7 mouse cellular contexts compared by ENCODE assay signal in genomic region chr2:138256411-138256810, GRCm38 (mm10). TPM values are rescaled to one million over a fixed set of nuclear protein-coding genes. Genes with fewer than 3 reads are reported as not detected.
DNase-seq lines count a peak whose midpoint lies in the region; ATAC-seq and TF ChIP-seq lines count a peak whose summit lies in the region.

Btbd3 (plus strand) TSS chr2:138256565.

- DNase-seq in embryonic facial prominence, embryonic 14.5 days (ENCODE audit: low spot score), result peak; percentile 97
- peak; percentile 96 for DNase-seq in heart, adult 9 months (ENCODE audit: low spot score in 2 of 2)
- peak; percentile 95 for DNase-seq in limb, embryonic 14.5 days (ENCODE audit: low spot score)
- peak; percentile 57 to 67 for DNase-seq in spleen, postnatal 4 days (ENCODE audit: low spot score in 2 of 2)

- no peak; the same call in 1 of the 2 replicates for TF ChIP-seq POLR2A in bone marrow macrophage, adult 2 months (IDR thresholded peaks at IDR 0.05; ENCODE audit: borderline replicate concordance, low read depth, low read length)
- peak; percentile 78; the same call in 1 of the 2 replicates for TF ChIP-seq POLR2A in limb, embryonic 14.5 days (IDR thresholded peaks at IDR 0.05; ENCODE audit: borderline replicate concordance, extremely low read depth, insufficient read depth, insufficient read length)

- TF ChIP-seq CTCF in bone marrow macrophage, adult 2 months (IDR thresholded peaks at IDR 0.05; ENCODE audit: low read depth, low read length), result no peak

- peak within 1 kb of the TSS; percentile 75 for H3K4me2 ChIP-seq in embryonic facial prominence, embryonic 14.5 days (ENCODE audit: low read depth, low read length)
- H3K4me2 ChIP-seq in kidney, embryonic 15.5 days, result peak within 1 kb of the TSS; percentile 61
- peak within 1 kb of the TSS; percentile 71 for H3K4me2 ChIP-seq in limb, embryonic 14.5 days (replicated peaks; ENCODE audit: low read depth, low read length, severe bottlenecking)
- H3K4me2 ChIP-seq in midbrain, embryonic 15.5 days, result peak within 1 kb of the TSS; percentile 77

- H3K27ac ChIP-seq in bone marrow macrophage, adult 2 months (ENCODE audit: insufficient read depth, low read depth, low read length), result 0 out of 2 replicates have a peak within 1 kb of the TSS, but pooled peaks have one; percentile 33
- H3K27ac ChIP-seq in embryonic facial prominence, embryonic 14.5 days (replicated peaks; ENCODE audit: low read depth, low read length), result peak within 1 kb of the TSS; percentile 94
- peak within 1 kb of the TSS; percentile 95 for H3K27ac ChIP-seq in kidney, embryonic 15.5 days
- H3K27ac ChIP-seq in limb, embryonic 14.5 days (replicated peaks; ENCODE audit: low read depth, low read length), result peak within 1 kb of the TSS; percentile 96
- H3K27ac ChIP-seq in midbrain, embryonic 15.5 days, result peak within 1 kb of the TSS; percentile 96

- peaks cover 6% of the 10 kb centered on the region; the same call in 1 of the 2 replicates for H3K4me1 ChIP-seq in bone marrow macrophage, adult 2 months (ENCODE audit: control insufficient read depth, insufficient read depth, low read length)
- peaks cover 14% of the 10 kb centered on the region; the same call in 1 of the 2 replicates for H3K4me1 ChIP-seq in embryonic facial prominence, embryonic 14.5 days (ENCODE audit: control insufficient read depth, insufficient read depth, low read length)
- H3K4me1 ChIP-seq in kidney, embryonic 15.5 days, result peaks cover 37% of the 10 kb centered on the region
- H3K4me1 ChIP-seq in limb, embryonic 14.5 days (ENCODE audit: control insufficient read depth, insufficient read depth, low read length), result peaks cover 14% of the 10 kb centered on the region
- H3K4me1 ChIP-seq in midbrain, embryonic 15.5 days, result peaks cover 25% of the 10 kb centered on the region

- no peaks in the 10 kb centered on the region for H3K9me3 ChIP-seq in embryonic facial prominence, embryonic 14.5 days (ENCODE audit: control insufficient read depth, low read length)
- H3K9me3 ChIP-seq in kidney, embryonic 15.5 days (replicated peaks), result no peaks in the 10 kb centered on the region
- no peaks in the 10 kb centered on the region for H3K9me3 ChIP-seq in limb, embryonic 14.5 days (ENCODE audit: control insufficient read depth, low read length)
- H3K9me3 ChIP-seq in midbrain, embryonic 15.5 days, result no peaks in the 10 kb centered on the region

- H3K4me3 ChIP-seq in bone marrow macrophage, adult 2 months (ENCODE audit: insufficient read depth, low read length), result peak within 1 kb of the TSS; percentile 100
- H3K4me3 ChIP-seq in embryonic facial prominence, embryonic 14.5 days (ENCODE audit: low read depth, low read length), result peak within 1 kb of the TSS; percentile 97
- peak within 1 kb of the TSS; percentile 94 for H3K4me3 ChIP-seq in kidney, embryonic 15.5 days (replicated peaks)
- peak within 1 kb of the TSS; percentile 98 for H3K4me3 ChIP-seq in limb, embryonic 14.5 days (replicated peaks; ENCODE audit: low read length)
- H3K4me3 ChIP-seq in midbrain, embryonic 15.5 days, result peak within 1 kb of the TSS; percentile 66

- 0% methylated on average over 28 of the region's 39 CpGs for WGBS in embryonic facial prominence, embryonic 14.5 days
- WGBS in kidney, embryonic 15.5 days, result under 1% methylated on average over 39 of the region's 39 CpGs
- WGBS in limb, embryonic 14.5 days, result under 1% methylated on average over 23 of the region's 39 CpGs
- WGBS in midbrain, embryonic 15.5 days, result under 1% methylated on average over 38 of the region's 39 CpGs

- no peaks in the 10 kb centered on the region for H3K36me3 ChIP-seq in embryonic facial prominence, embryonic 14.5 days (ENCODE audit: control insufficient read depth, insufficient read depth, low read length)
- no peaks in the 10 kb centered on the region for H3K36me3 ChIP-seq in kidney, embryonic 15.5 days
- H3K36me3 ChIP-seq in limb, embryonic 14.5 days (ENCODE audit: control insufficient read depth, insufficient read depth, low read length), result no peaks in the 10 kb centered on the region
- no peaks in the 10 kb centered on the region for H3K36me3 ChIP-seq in midbrain, embryonic 15.5 days (replicated peaks)

- peak; percentile 99 for ATAC-seq in embryonic facial prominence, embryonic 14.5 days (ENCODE audit: low read depth)
- peak; percentile 99 for ATAC-seq in kidney, embryonic 15.5 days (replicated peaks; ENCODE audit: low FRiP score)
- ATAC-seq in limb, embryonic 14.5 days (ENCODE audit: low FRiP score, low read depth), result peak; percentile 97
- peak; percentile 99 for ATAC-seq in midbrain, embryonic 15.5 days (replicated peaks)

- no peaks in the 10 kb centered on the region for H3K27me3 ChIP-seq in embryonic facial prominence, embryonic 14.5 days (replicated peaks; ENCODE audit: control insufficient read depth, insufficient read depth, low read length)
- no peaks in the 10 kb centered on the region for H3K27me3 ChIP-seq in kidney, embryonic 15.5 days
- no peaks in the 10 kb centered on the region for H3K27me3 ChIP-seq in limb, embryonic 14.5 days (ENCODE audit: control insufficient read depth, insufficient read depth, low read length)
- no peaks in the 10 kb centered on the region for H3K27me3 ChIP-seq in midbrain, embryonic 15.5 days (replicated peaks)

- H3K9ac ChIP-seq in embryonic facial prominence, embryonic 14.5 days (ENCODE audit: low read depth, low read length), result peak within 1 kb of the TSS; percentile 95
- H3K9ac ChIP-seq in kidney, embryonic 15.5 days, result peak within 1 kb of the TSS; percentile 96
- peak within 1 kb of the TSS; percentile 94 for H3K9ac ChIP-seq in limb, embryonic 14.5 days (ENCODE audit: low read depth, low read length, severe bottlenecking)
- peak within 1 kb of the TSS; percentile 82 for H3K9ac ChIP-seq in midbrain, embryonic 15.5 days

RNA-seq across cellular contexts. Expression of gene Btbd3, which starts in this region (rescaled TPM):
- polyA plus RNA-seq in bone marrow macrophage, adult 2 months (2012; ENCODE audit: insufficient read depth, insufficient read length, missing spikeins), result 4.4 and 5.6 TPM in 2 replicates
- polyA plus RNA-seq in embryonic facial prominence, embryonic 14.5 days (2014; fragmentation: Nextera tagmentation; extraction: Ambion mirVana), result 28.1 and 29.4 TPM in 2 replicates
- 16.4 and 17.4 TPM in 2 replicates for polyA plus RNA-seq in kidney, embryonic 15.5 days (2015; fragmentation: Nextera tagmentation; extraction: Ambion mirVana)
- 39.0 and 43.6 TPM in 2 replicates for polyA plus RNA-seq in limb, embryonic 14.5 days (2012; rRNA removed)
- 33.8 and 35.7 TPM in 2 replicates for polyA plus RNA-seq in limb, embryonic 14.5 days (2014; fragmentation: Nextera tagmentation; extraction: Ambion mirVana)
- polyA plus RNA-seq in midbrain, embryonic 15.5 days (2015; fragmentation: Nextera tagmentation; extraction: Ambion mirVana), result 36.0 and 42.3 TPM in 2 replicates

Comparison
In these comparisons a context has a peak if more than half of its experiments do, and no peak if none do; other contexts are left out.
1. Peak in every context shown above with its lines: DNase-seq, ATAC-seq, H3K4me3 ChIP-seq and H3K27ac ChIP-seq.
2. H3K27ac ChIP-seq: peak in every context shown above with its lines; median percentile 96 in limb, embryonic 14.5 days; 96 in midbrain, embryonic 15.5 days; 95 in kidney, embryonic 15.5 days; 94 in embryonic facial prominence, embryonic 14.5 days; 33 in bone marrow macrophage, adult 2 months.